12 mouse cellular contexts compared by ENCODE assay signal in genomic region chr5:139088173-139088572, GRCm38 (mm10).
DNase-seq lines count a peak whose midpoint lies in the region; ATAC-seq and TF ChIP-seq lines count a peak whose summit lies in the region.
"Had no signal": no experiment of that assay in that cellular context is flagged by ENCODE, and none has a peak within 500 bp of the region (broad histone marks: within the 10 kb centered on the region; RNA-seq: fewer than 3 reads in every experiment).

No protein-coding gene starts in this region.

- no peaks in the 10 kb centered on the region for H3K9me3 ChIP-seq in lung, embryonic 14.5 days (ENCODE audit: low read depth, low read length)
- H3K9me3 ChIP-seq: limb, embryonic 10.5 days; midbrain, embryonic 10.5 days had no signal

- H3K4me1 ChIP-seq in cerebellum, adult 2 months (ENCODE audit: control insufficient read depth, insufficient read depth, low read length), result peaks cover 33% of the 10 kb centered on the region
- no peaks in the 10 kb centered on the region for H3K4me1 ChIP-seq in lung, embryonic 14.5 days (ENCODE audit: insufficient read depth)
- H3K4me1 ChIP-seq: midbrain, embryonic 10.5 days had no signal

- no peak for TF ChIP-seq POLR2A in cerebellum, adult 2 months (IDR thresholded peaks at IDR 0.05; ENCODE audit: borderline replicate concordance, insufficient read depth, low read length)

- H3K9ac ChIP-seq in lung, embryonic 14.5 days, result no peak overlapping the region

- no peak overlapping the region for H3K4me2 ChIP-seq in lung, embryonic 14.5 days

- no peaks in the 10 kb centered on the region for H3K36me3 ChIP-seq in lung, embryonic 14.5 days (ENCODE audit: insufficient read depth)
- H3K36me3 ChIP-seq: limb, embryonic 10.5 days; midbrain, embryonic 10.5 days had no signal

- DNase-seq in cerebellum, adult 2 months, result no peak
- no peak for DNase-seq in cerebellum, adult 9-10 months
- DNase-seq in lung, embryonic 14.5 days, result no peak
- DNase-seq in lung, postnatal 36 days, result no peak
- peak; percentile 29 for DNase-seq in NIH3T3 (ENCODE audit: low read depth)
- no peak for DNase-seq in urinary bladder, postnatal 4 days (ENCODE audit: low spot score in 2 of 2)
- no peak for DNase-seq in adipocyte (ENCODE audit: low spot score)
- DNase-seq: kidney, postnatal 10 days; spleen, adult 18-20 months had no signal

- peak; percentile 25; the same call in 1 of the 2 replicates for TF ChIP-seq CTCF in cerebellum, adult 2 months (IDR thresholded peaks at IDR 0.05; ENCODE audit: borderline replicate concordance, insufficient read depth, low read depth, low read length)
- TF ChIP-seq CTCF in lung, embryonic 14.5 days (IDR thresholded peaks at IDR 0.05; ENCODE audit: low read depth), result peak; percentile 55

- WGBS in cerebellum, adult 2 months, result 96% methylated on average over 5 of the region's 5 CpGs
- 96% methylated on average over 5 of the region's 5 CpGs for WGBS in lung, embryonic 14.5 days

- H3K4me3 ChIP-seq in cerebellum, adult 2 months (replicated peaks; ENCODE audit: insufficient read depth, low read depth, low read length), result no peak overlapping the region
- no peak overlapping the region for H3K4me3 ChIP-seq in lung, embryonic 14.5 days (ENCODE audit: low read depth, low read length)
- H3K4me3 ChIP-seq: limb, embryonic 10.5 days; midbrain, embryonic 10.5 days had no signal

- no peak overlapping the region for H3K27ac ChIP-seq in cerebellum, adult 2 months (ENCODE audit: insufficient read depth, low read length)
- H3K27ac ChIP-seq in lung, embryonic 14.5 days (ENCODE audit: low read depth), result no peak overlapping the region
- H3K27ac ChIP-seq: limb, embryonic 10.5 days; midbrain, embryonic 10.5 days had no signal

- no peak for ATAC-seq in lung, embryonic 14.5 days (ENCODE audit: insufficient read depth)
- ATAC-seq in megakaryocyte progenitor cell, adult 5-6 weeks (replicated peaks; ENCODE audit: poor library complexity), result peak; percentile 55

- no peaks in the 10 kb centered on the region for H3K27me3 ChIP-seq in cerebellum, adult 2 months (ENCODE audit: control insufficient read depth, insufficient read depth, low read length)
- no peaks in the 10 kb centered on the region for H3K27me3 ChIP-seq in lung, embryonic 14.5 days (ENCODE audit: insufficient read depth, low read length)
